Mouse (Mus musculus) cortical plate, adult 2 months (tissue): ENCODE measurements around the gene C130032M10Rik.

Source experiments
- CTCF ChIP-seq: fragments of 200-500 bp; IDR thresholded peaks from 2 replicates; pipeline ENCODE4 v1.5.1; 2011; ENCODE audit warnings: mild to moderate bottlenecking, control low read depth, low read length; ENCODE audit not compliant: insufficient read depth; ENCODE audit errors: extremely low read depth
- POLR2A ChIP-seq: fragments of 200-500 bp; IDR thresholded peaks from 2 replicates; pipeline ENCODE4 v1.6.1; 2011; ENCODE audit warnings: mild to moderate bottlenecking, low read length, control low read depth; ENCODE audit not compliant: insufficient read depth; ENCODE audit errors: extremely low read depth

- no peak for TF ChIP-seq CTCF
- no peak for TF ChIP-seq POLR2A
Measured at GRCm38 (mm10) chr9:114477019-114477418, 38.5 kb upstream of the C130032M10Rik start.
